Mouse (Mus musculus) yolk sac, embryonic 10.5 days (tissue): ENCODE results near the gene Gpr157.
A peak's percentile ranks its signal among the peaks of the same experiment; 100 is the strongest.
"Not testable (repeated sequence)": the region's sequence is repeated elsewhere in the genome, so short reads cannot be mapped to it uniquely, and the experiment has no call there.

ENCODE experiments used
- DNase-seq: peaks from one replicate; pipeline ENCODE4 v3.0.0-alpha.2; 2017; ENCODE audit warnings: low spot score

Gene Gpr157

GRCm38 (mm10) chr4:150087161-150087889 is at the start of gene Gpr157:
Gene Gpr157 (plus strand): TSS chr4:150087365.
- peak; percentile 97 for DNase-seq

GRCm38 (mm10) chr4:150038533-150038932 is 48.6 kb upstream of the Gpr157 start:
- DNase-seq: no peak

- no peak for DNase-seq
Measured at GRCm38 (mm10) chr4:150040003-150040581, 47.1 kb upstream of the Gpr157 start.

DNA sequence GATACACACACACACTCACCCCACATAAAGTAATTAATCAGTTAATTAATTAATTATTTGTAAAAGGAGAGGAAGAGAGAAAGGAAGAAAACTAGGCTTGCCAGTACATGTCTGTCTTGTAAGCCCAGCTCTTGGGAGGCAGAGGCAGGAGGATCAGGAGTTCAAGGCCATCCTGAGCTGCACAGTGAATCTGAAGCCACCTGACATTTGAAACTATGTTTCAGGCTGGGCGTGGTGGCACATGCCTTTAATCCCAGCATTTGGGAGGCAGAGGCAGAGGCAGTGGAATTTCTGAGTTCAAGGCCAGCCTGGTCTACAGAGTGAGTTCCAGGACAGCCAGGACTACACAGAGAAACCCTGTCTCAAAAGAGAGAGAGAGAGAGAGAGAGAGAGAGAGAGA is 46.3 kb upstream of the Gpr157 start:
- not testable (repeated sequence) for DNase-seq

- DNase-seq: no peak
Measured at GRCm38 (mm10) chr4:150041346-150042110, 45.6 kb upstream of the Gpr157 start.

DNA sequence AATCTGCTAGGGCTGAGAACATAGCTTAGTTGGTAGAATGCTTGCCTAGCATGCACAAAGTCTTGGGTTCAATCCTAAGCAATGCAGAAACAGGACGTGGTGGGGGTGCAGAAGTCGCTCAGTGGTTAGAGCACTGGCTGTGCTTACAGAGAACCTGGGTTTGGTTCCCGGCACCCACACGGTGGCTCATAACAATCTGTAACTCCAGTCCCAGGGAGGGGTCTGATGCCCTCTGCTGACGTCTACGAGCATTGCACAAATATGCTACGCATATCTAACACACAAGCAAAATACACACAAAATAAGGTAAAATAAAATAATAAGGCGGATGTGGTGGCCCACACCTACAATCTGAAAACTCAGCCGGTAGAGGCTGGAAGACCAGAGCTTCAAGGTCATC is 43.6 kb upstream of the Gpr157 start:
- no peak for DNase-seq

- peak; percentile 50 for DNase-seq
Measured at GRCm38 (mm10) chr4:150048038-150048437, 39.1 kb upstream of the Gpr157 start.

DNA sequence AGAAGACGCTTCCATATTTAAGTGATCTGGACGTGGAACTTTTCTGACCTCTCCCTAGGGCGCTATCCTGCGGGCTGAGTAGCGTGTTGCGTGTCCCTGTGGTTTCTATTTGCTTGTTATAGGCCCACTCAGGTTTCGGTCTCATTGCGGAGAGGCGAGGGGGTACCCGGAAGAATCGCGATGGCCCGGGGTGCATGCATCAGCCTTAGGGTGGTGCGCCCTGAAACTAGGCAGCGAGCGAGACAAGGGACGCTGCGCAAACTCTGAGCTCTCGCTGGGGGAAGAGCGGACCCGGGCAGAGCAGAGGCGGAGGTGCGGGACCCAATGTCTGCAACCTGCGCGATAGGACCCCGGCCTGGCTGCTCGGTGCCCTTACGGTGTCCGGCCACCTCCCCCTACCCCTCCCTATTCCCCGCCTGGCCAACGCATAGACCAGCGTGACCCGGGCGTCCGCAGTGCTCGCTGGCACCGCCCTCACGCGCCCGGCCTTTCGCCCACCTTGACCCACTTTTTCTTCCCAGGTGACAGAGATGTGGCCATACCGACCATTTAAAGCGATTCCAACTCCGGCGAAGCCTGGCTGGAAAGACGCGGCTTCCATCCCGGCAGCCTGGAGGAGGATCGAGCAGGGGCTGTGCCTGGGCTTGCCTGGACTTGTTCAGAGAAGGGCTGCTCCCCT is 38.5 kb upstream of the Gpr157 start:
- DNase-seq: peak; percentile 44

DNA sequence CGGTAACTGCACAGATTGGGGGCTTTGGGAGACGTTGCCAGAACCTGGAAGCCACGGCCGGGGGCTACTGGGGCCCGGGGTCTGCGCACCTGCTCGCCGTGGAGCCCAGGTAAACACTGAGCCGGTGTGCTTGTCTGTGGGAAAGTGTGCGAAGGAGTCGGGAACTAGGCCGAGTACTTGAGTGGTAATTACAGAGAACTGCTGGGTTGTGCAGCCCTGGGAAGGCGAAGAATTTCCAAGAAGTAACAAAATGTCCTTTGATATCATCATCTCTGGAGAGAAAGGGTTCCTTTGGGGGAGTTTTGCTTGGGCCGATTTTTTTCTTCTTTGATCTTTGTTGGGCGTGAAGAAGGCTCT is 38.0 kb upstream of the Gpr157 start:
- no peak for DNase-seq

GRCm38 (mm10) chr4:150049564-150050226 is 37.5 kb upstream of the Gpr157 start:
- no peak for DNase-seq

- no peak for DNase-seq
Measured at GRCm38 (mm10) chr4:150051514-150051913, 35.7 kb upstream of the Gpr157 start.

DNA sequence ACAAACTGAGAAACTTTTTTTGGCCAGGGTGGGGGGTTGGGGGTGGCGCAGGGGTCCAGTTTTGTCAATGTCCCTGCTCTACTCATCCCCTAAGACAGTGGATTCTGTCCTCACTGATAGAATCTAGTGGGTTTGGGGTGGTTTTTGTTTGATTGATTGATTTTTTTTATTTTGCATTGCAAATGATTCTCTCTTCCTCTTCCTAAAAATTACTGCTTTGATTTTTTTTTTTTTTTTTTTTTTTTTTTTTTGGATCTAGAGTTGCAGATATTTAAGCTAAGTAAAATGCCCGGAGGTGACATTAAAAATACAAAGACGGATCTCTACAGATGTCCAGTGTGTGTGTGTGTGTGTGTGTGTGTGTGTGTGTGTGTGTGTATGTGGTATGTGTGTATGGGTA is 34.8 kb upstream of the Gpr157 start:
- no peak for DNase-seq

DNA sequence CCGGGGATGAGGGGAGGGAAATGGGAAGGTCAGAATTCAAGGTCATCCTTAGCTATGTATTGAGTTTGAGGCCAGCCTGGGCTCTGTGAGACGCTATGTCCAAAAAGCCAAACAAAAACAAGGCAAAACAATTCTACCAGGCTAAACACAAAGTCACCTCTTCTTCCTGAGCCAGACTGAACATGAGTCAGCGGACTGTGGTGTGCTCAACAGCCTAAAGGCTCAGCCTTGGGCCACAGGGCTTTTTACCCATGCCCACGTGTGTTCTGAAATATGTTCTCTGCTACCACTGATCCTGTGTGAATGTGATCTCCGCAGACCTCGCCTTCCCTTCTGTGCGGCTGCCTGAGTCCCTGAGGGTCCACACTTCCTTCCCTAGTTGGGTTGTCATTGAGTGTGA is 31.0 kb upstream of the Gpr157 start:
- DNase-seq: no peak

GRCm38 (mm10) chr4:150057722-150058121 is 29.4 kb upstream of the Gpr157 start:
- DNase-seq: no peak

DNA sequence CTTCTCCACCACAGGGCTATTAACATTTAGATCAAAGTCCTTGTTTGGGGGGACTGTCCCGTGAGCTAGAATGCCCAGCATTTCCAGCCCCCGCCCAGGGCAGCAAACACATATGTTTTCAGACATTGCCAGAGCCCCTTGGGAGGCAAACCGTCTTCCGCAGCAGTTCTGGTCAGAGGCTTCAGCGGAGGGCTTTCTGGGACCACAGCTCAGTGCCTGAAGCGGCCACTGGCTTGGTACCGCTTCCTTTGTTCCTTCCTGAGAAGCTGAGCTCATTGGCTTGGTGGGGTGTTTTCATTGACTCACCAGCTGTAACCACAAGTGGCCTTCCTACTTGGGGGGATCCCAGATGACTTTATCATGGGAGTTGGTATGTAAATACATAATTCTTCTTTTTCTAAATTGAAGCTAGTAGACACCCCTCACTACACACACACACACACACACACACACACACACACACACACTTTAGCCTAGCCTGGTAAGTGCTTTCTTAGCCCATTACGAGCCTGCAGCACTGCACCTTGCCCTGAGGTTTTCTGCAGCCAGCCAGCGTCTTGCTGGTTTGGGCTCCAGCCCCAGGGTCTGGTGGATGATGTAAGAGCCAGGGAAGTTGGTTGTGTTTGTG is 27.2 kb upstream of the Gpr157 start:
- no peak for DNase-seq

GRCm38 (mm10) chr4:150060469-150061170 is 26.5 kb upstream of the Gpr157 start:
- DNase-seq: no peak

GRCm38 (mm10) chr4:150061432-150062225 is 25.5 kb upstream of the Gpr157 start:
- DNase-seq: no peak

GRCm38 (mm10) chr4:150066706-150067323 is 20.4 kb upstream of the Gpr157 start:
- DNase-seq: no peak

- no peak for DNase-seq
Measured at GRCm38 (mm10) chr4:150068216-150068615, 18.9 kb upstream of the Gpr157 start.

DNA sequence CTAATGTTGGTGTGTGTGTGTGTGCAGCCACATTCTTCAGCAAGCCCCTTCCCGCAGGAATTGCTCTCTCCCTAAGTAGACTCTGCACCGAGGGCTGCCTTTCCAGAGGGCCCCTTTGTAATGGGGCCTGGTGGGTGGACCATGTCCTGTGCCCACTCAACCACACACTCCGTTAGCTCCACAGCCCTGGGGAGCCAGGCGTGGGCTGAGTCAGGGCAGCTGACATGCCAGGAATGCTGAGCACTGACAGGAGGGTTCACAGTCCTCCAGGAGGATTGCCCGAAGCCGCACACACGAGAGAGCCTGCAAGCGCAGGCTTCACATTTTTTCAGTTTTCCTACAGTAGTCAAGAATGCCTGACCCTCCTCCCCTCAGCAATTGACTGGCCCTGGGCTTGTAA is 17.0 kb upstream of the Gpr157 start:
- peak; percentile 60 for DNase-seq
